Mouse (Mus musculus): ENCODE measurements around the gene Slc17a4.

DNA sequence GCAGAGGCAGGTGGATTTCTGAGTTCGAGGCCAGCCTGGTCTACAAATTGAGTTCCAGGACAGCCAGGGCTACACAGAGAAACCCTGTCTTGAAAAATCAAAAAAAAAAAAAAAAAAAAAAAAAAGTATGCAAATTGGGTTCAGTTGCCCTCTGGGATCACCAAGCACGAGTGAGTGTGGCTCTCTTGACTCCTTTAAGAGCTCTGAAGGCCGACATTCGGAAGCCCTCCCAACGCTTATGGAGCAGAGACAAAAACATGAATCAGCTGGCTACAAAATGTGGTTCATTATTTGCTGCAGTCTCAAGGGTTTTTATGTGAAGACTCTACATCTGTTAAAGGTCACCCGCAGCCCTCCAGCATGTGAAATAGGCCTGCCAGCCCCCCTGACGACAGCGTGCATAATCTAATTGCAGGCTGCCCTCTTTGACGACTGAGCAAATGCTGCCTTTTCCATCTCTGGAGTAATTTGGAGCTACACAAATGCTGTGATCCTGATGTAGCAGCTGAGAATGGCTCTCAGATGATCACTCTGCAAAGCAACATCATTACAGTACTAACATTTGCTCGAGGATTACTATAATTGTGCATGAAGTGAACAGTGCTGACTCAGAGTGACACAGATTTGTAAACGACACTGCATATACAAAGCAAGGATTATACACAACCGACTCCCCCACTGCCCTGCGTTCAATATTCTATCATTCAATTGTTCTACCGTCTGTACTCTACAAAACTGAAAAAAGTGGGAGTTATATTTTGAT is 34.9 kb upstream of the Slc17a4 start:
- no peak for TF ChIP-seq CTCF (IDR thresholded peaks at IDR 0.05; ENCODE audit: borderline replicate concordance, extremely low read depth, insufficient read depth, insufficient read length)
- no peak for TF ChIP-seq POLR2A (IDR thresholded peaks at IDR 0.05; ENCODE audit: borderline replicate concordance, extremely low read depth, insufficient read depth, insufficient read length, poor library complexity, severe bottlenecking)

All from brain, embryonic 14.5 days (tissue).